Mouse (Mus musculus) testis, adult 10 weeks (tissue): Measurements from ENCODE around the gene Gopc. TPM values are rescaled to one million over a fixed set of nuclear protein-coding genes. Genes with fewer than 3 reads are reported as not detected.

Experiments used
- polyA plus RNA-seq: library from polyadenylated mRNA; stranded (reverse); fragments of 350-450 nt; fragmentation: Illumina TruSeq; extraction: RNeasy Lipid Tissue Mini Kit (QIAGEN cat#74804); gene quantifications from one replicate; pipeline ENCODE4 v1.2.3, GENCODE M21; 2014; ENCODE audit warnings: low read depth, low replicate concordance

Gene Gopc
- 34.3 TPM for polyA plus RNA-seq

GRCm38 (mm10) chr10:52381845-52382591 lies at the start of gene Gopc:
Gene Gopc, minus strand, starts transcription at chr10:52382124.

GRCm38 (mm10) chr10:52417299-52417997 lies 35.5 kb upstream of the Gopc start, which contains the start of gene Nus1:
Gene Nus1, plus strand, starts transcription at chr10:52417547.

GRCm38 (mm10) chr10:52388922-52389430 lies 7.1 kb upstream of the Gopc start, which contains the start of gene Nepn:
Gene Nepn, plus strand, starts transcription at chr10:52388972.

GRCm38 (mm10) chr10:52358467-52358866 lies 23.5 kb downstream of the Gopc start, which contains the start of gene Gm26741:
Gene Gm26741, plus strand, starts transcription at chr10:52358767.

Other genes with a start within 250 kb of the Gopc start
- gene Ros1, start 186.9 kb downstream of the Gopc start, polyA plus RNA-seq = 1.0 TPM
- 4.3 TPM for gene Dcbld1, start 148.5 kb downstream of the Gopc start, polyA plus RNA-seq
- not detected for gene Gm26741, start 23.4 kb downstream of the Gopc start, polyA plus RNA-seq
- gene Nepn, start 6.8 kb upstream of the Gopc start, polyA plus RNA-seq = 0.20 TPM
- 40.9 TPM for gene Nus1, start 35.4 kb upstream of the Gopc start, polyA plus RNA-seq